Mouse (Mus musculus) C2C12 (cell line): ENCODE measurements around the gene Rabggta. TPM values are rescaled to one million over a fixed set of nuclear protein-coding genes. Genes with fewer than 3 reads are reported as not detected.

Source experiments
- H3K27me3 ChIP-seq: one replicate; pipeline ENCODE4 v1.6.1; 2011; ENCODE audit not compliant: control insufficient read depth, insufficient read depth, insufficient read length
- H3K36me3 ChIP-seq: one replicate; pipeline ENCODE4 v1.6.1; 2011; ENCODE audit not compliant: control insufficient read depth, insufficient read depth
- H3K4me3 ChIP-seq: one replicate; pipeline ENCODE4 v1.5.1; 2011; ENCODE audit warnings: mild to moderate bottlenecking, control low read depth; ENCODE audit not compliant: poor library complexity, insufficient read depth, severe bottlenecking
- H3K79me2 ChIP-seq: one replicate; pipeline ENCODE4 v1.6.1; 2011; ENCODE audit not compliant: control insufficient read depth, insufficient read depth
- H3K79me3 ChIP-seq: one replicate; pipeline ENCODE4 v1.6.1; 2011; ENCODE audit warnings: low read depth, control low read depth
- H3ac ChIP-seq: one replicate; pipeline ENCODE3; 2011; ENCODE audit warnings: low read depth; ENCODE audit not compliant: control insufficient read depth, insufficient read length
- CEBPB ChIP-seq: IDR thresholded peaks from one replicate; pipeline ENCODE4 v1.6.1; 2011; ENCODE audit warnings: low read depth, mild to moderate bottlenecking, control low read depth, moderate library complexity
- CTCF ChIP-seq: IDR thresholded peaks from one replicate; pipeline ENCODE4 v1.5.1; 2011; ENCODE audit not compliant: control insufficient read depth, insufficient read depth, insufficient read length
- FOSL1 ChIP-seq: IDR thresholded peaks from one replicate; pipeline ENCODE4 v1.8.0; 2011; ENCODE audit warnings: mild to moderate bottlenecking, low read length; ENCODE audit not compliant: poor library complexity, insufficient read depth, severe bottlenecking
- MAX ChIP-seq: IDR thresholded peaks from one replicate; pipeline ENCODE4 v1.6.1; 2011; ENCODE audit warnings: mild to moderate bottlenecking, control low read depth
- MYOD1 ChIP-seq: IDR thresholded peaks from one replicate; pipeline ENCODE4 v1.6.1; 2011; ENCODE audit warnings: low read depth; ENCODE audit not compliant: control insufficient read depth, insufficient read length
- MYOG ChIP-seq: IDR thresholded peaks from one replicate; pipeline ENCODE4 v1.6.1; 2011; ENCODE audit not compliant: control insufficient read depth, insufficient read length; ENCODE audit errors: extremely low read depth
- USF1 ChIP-seq: IDR thresholded peaks from one replicate; pipeline ENCODE4 v1.6.1; 2011; ENCODE audit warnings: low read depth, mild to moderate bottlenecking, control low read depth, moderate library complexity
- polyA plus RNA-seq: library from polyadenylated mRNA; unstranded; fragments of >200 nt; fragmentation: generic; extraction: Trizol; gene quantifications from one replicate; pipeline ENCODE4 v1.2.1, GENCODE M21; 2012; ENCODE audit warnings: missing spikeins

Gene Rabggta
- polyA plus RNA-seq, 1 experiment = 11.9 TPM

DNA sequence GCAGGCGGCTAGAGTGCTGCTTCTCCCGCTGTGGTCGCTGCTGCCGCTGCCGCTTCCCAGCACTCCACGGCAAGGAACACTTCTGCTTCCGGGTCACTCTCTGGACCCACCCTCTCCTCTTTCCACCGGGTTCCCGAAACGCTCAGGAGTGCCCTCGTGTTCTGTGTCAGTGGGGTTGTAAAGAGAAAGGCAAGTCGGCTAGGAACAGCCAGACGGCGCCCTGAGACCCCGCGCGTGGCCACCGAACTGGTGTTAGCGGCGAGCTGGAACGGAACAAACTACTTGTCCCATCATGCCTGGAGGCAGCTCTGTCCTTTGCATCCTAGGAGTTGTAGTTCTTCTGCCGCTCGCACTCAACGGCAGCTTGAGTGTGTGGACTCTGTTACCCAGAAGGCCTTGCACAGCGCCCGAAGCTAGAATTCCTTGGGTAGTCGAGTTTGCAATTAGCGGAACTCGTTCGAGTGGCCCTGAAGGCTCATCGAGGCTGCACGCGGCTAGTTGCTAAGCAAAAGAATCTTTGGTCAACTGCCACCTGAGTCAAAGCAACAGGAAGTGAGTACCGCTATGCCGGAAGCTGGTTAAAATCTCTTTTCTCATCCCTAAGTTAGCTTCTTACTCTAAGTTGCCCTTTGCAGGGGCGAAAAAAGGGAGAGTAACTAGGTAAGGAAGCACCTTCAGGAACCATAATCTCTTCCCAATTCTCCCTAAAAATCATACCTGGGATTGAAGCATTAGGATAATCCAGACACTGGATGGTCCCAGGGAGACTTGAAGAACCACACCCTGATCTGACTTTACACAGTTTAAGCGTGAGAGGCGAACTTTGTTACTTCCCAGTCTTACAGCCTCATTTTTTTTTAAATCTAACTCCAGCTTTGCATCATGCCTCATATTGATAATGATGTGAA is 50.0 kb downstream of the Rabggta start, which contains the start of the genes Gmpr2 and Nedd8:
Gmpr2 (plus strand) TSS at position 109 of the 908 bp plus-strand sequence.
Nedd8 (minus strand) TSS at position 292 of the 908 bp plus-strand sequence.
- Histone ChIP-seq H3ac (peak within 1 kb of the TSS; percentile 92), H3K4me3 (peak within 1 kb of the TSS; percentile 75), H3K36me3 (peaks cover 44% of the 10 kb centered on the region), H3K79me2 (peaks cover 70% of the 10 kb centered on the region), H3K79me3 (peaks cover 50% of the 10 kb centered on the region), H3K27me3 (no peaks in the 10 kb centered on the region)
- no peak for TF ChIP-seq FOSL1
- peak; percentile 89 for TF ChIP-seq MAX

DNA sequence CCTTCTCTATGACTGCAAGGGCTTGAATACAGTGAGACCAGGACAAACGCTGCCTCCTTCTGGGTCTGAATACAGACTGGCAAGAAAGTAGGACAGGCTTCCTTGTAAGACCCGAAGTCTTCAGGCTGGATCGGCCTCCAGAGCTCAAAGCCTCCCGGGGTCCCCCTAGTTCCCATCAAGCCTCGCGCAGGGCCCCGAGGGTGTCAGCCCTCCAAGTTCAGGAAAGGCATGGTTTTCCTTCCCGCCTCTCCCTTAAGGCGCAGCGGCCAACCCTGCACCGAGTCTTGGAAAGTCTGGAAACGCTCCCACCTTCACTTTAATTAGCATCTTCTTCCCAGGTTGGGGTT is 50.6 kb downstream of the Rabggta start:
- Histone ChIP-seq H3K79me3 (peaks cover 54% of the 10 kb centered on the region), H3K79me2 (peaks cover 76% of the 10 kb centered on the region), H3K27me3 (no peaks in the 10 kb centered on the region), H3K36me3 (peaks cover 37% of the 10 kb centered on the region), H3K4me3 (peak overlapping the region; percentile 75), H3ac (peak overlapping the region; percentile 92)
- TF ChIP-seq MAX = no peak
- no peak for TF ChIP-seq USF1
- TF ChIP-seq CTCF = no peak
- no peak for TF ChIP-seq MYOG
- no peak for TF ChIP-seq FOSL1
- TF ChIP-seq MYOD1 = no peak
- no peak for TF ChIP-seq CEBPB

Other genes starting within 250 kb of the Rabggta start
- 45.9 TPM for gene Dhrs4, start 243.5 kb downstream of the Rabggta start, polyA plus RNA-seq
- 0.23 TPM for gene Carmil3, start 231.6 kb downstream of the Rabggta start, polyA plus RNA-seq
- gene Cpne6, start 211.8 kb downstream of the Rabggta start, polyA plus RNA-seq = not detected
- not detected for gene Nrl, start 197.3 kb downstream of the Rabggta start, polyA plus RNA-seq
- 87.9 TPM for gene Pck2, start 182.0 kb downstream of the Rabggta start, polyA plus RNA-seq
- gene Dcaf11, start 162.3 kb downstream of the Rabggta start, polyA plus RNA-seq = 15.8 TPM
- gene A730061H03Rik, start 161.9 kb downstream of the Rabggta start, polyA plus RNA-seq = 0.16 TPM
- 0.40 TPM for gene Fitm1, start 146.6 kb downstream of the Rabggta start, polyA plus RNA-seq
- gene Psme1, start 144.1 kb downstream of the Rabggta start, polyA plus RNA-seq = 63.7 TPM
- gene Emc9, start 137.0 kb downstream of the Rabggta start, polyA plus RNA-seq = 7.5 TPM
- gene Psme2, start 131.2 kb downstream of the Rabggta start, polyA plus RNA-seq = 110 TPM
- 9.4 TPM for gene Rnf31, start 130.6 kb downstream of the Rabggta start, polyA plus RNA-seq
- 3.3 TPM for gene Irf9, start 118.7 kb downstream of the Rabggta start, polyA plus RNA-seq
- gene Rec8, start 104.2 kb downstream of the Rabggta start, polyA plus RNA-seq = not detected
- gene Ipo4, start 86.3 kb downstream of the Rabggta start, polyA plus RNA-seq = 113 TPM
- gene Gm49378, start 84.4 kb downstream of the Rabggta start, polyA plus RNA-seq = 0.13 TPM
- 72.9 TPM for gene Tm9sf1, start 78.5 kb downstream of the Rabggta start, polyA plus RNA-seq
- gene Tssk4, start 72.1 kb downstream of the Rabggta start, polyA plus RNA-seq = 0.43 TPM
- 16.5 TPM for gene Mdp1, start 61.8 kb downstream of the Rabggta start, polyA plus RNA-seq
- 23.8 TPM for gene Gmpr2, start 50.3 kb downstream of the Rabggta start, polyA plus RNA-seq
- gene Nedd8, start 50.1 kb downstream of the Rabggta start, polyA plus RNA-seq = 478 TPM
- 24.4 TPM for gene Tinf2, start 40.4 kb downstream of the Rabggta start, polyA plus RNA-seq
- gene Tgm1, start 8.3 kb downstream of the Rabggta start, polyA plus RNA-seq = 0.07 TPM
- gene Dhrs1, start 23.4 kb upstream of the Rabggta start, polyA plus RNA-seq = 63.7 TPM
- 38.6 TPM for gene Nop9, start 23.4 kb upstream of the Rabggta start, polyA plus RNA-seq
- gene Cideb, start 36.2 kb upstream of the Rabggta start, polyA plus RNA-seq = 0.05 TPM
- gene Ltb4r2, start 39.2 kb upstream of the Rabggta start, polyA plus RNA-seq = 0.09 TPM
- 0.05 TPM for gene Ltb4r1, start 43.7 kb upstream of the Rabggta start, polyA plus RNA-seq
- gene Adcy4, start 61.8 kb upstream of the Rabggta start, polyA plus RNA-seq = 0.02 TPM
- gene Ripk3, start 66.6 kb upstream of the Rabggta start, polyA plus RNA-seq = 0.55 TPM
- 1.2 TPM for gene Nfatc4, start 100.9 kb upstream of the Rabggta start, polyA plus RNA-seq
- 0.13 TPM for gene Nynrin, start 131.7 kb upstream of the Rabggta start, polyA plus RNA-seq
- 0.05 TPM for gene Cbln3, start 162.1 kb upstream of the Rabggta start, polyA plus RNA-seq
- gene Khnyn, start 162.7 kb upstream of the Rabggta start, polyA plus RNA-seq = 3.6 TPM
- 4.7 TPM for gene Sdr39u1, start 178.0 kb upstream of the Rabggta start, polyA plus RNA-seq
- gene Cma1, start 222.4 kb upstream of the Rabggta start, polyA plus RNA-seq = 0.90 TPM
- gene Cma2, start 228.7 kb upstream of the Rabggta start, polyA plus RNA-seq = not detected